Mouse (Mus musculus) neutrophil, adult 59 days (primary cell): ENCODE data around the gene Ccdc28a. TPM values are rescaled to one million over a fixed set of nuclear protein-coding genes. Genes with fewer than 3 reads are reported as not detected.

Source experiments
- total RNA-seq, 2 experiments: library from RNA; stranded (reverse); gene quantifications; 1 replicate in 1 of 2; 2 replicates in 1 of 2; pipeline ENCODE4 v1.2.4; 2023

Gene Ccdc28a
- total RNA-seq = 1 to 10 TPM; 6.6 to 8.9 TPM

GRCm38 (mm10) chr10:18234560-18235401 lies at the start of gene Ccdc28a:
Gene Ccdc28a (minus strand): TSS chr10:18234998.

GRCm38 (mm10) chr10:18210726-18211125 lies 24.1 kb downstream of the Ccdc28a start, which contains the start of gene Ect2l:
Gene Ect2l (minus strand): TSS chr10:18210890.

Other genes with a start within 250 kb of the Ccdc28a start
- 100 to 1,000 TPM; 119 to 123 TPM for gene Abracl, start 211.7 kb downstream of the Ccdc28a start, total RNA-seq
- gene Reps1, start 179.1 kb downstream of the Ccdc28a start, total RNA-seq = 10 to 100 TPM; 50.4 to 59.6 TPM
- gene Ect2l, start 24.1 kb downstream of the Ccdc28a start, total RNA-seq = not detected
- under 1 TPM; 0.49 to 0.79 TPM for gene Nhsl1, start 84.0 kb upstream of the Ccdc28a start, total RNA-seq